Mouse (Mus musculus): ENCODE data around the gene Mmab. TPM values are rescaled to one million over a fixed set of nuclear protein-coding genes. Genes with fewer than 3 reads are reported as not detected.

Gene Mmab
- polyA plus RNA-seq, 1 experiment from 2014 or later, result 18.9 TPM

- Histone ChIP-seq H3K27me3 (ENCODE audit: insufficient read depth, low read length) (no peaks in the 10 kb centered on the region), H3K4me3 (replicated peaks; ENCODE audit: low read depth, low read length) (no peak overlapping the region), H3K36me3 (ENCODE audit: insufficient read depth, low read length) (no peaks in the 10 kb centered on the region), H3K4me1 (replicated peaks; ENCODE audit: insufficient read depth, low read length) (peaks cover 9% of the 10 kb centered on the region; the same call in 1 of the 2 replicates), H3K4me2 (ENCODE audit: low read length) (no peak overlapping the region), H3K27ac (no peak overlapping the region), H3K9ac (ENCODE audit: low read depth, low read length) (no peak overlapping the region), H3K9me3 (replicated peaks; ENCODE audit: low read length) (no peaks in the 10 kb centered on the region)
- DNase-seq (ENCODE audit: low spot score) (no peak), ATAC-seq (replicated peaks; ENCODE audit: low FRiP score, low read depth) (no peak)
- no peak for TF ChIP-seq CTCF (IDR thresholded peaks at IDR 0.05; ENCODE audit: low read depth)
- WGBS, result 86% methylated on average over 2 of the region's 2 CpGs
Observed at GRCm38 (mm10) chr5:114464561-114464960, 20.7 kb upstream of the Mmab start.

GRCm38 (mm10) chr5:114462067-114463040 is 18.5 kb upstream of the Mmab start:
- Histone ChIP-seq H3K4me1 (replicated peaks; ENCODE audit: insufficient read depth, low read length) (peaks cover 9% of the 10 kb centered on the region; the same call in 1 of the 2 replicates), H3K36me3 (ENCODE audit: insufficient read depth, low read length) (no peaks in the 10 kb centered on the region), H3K9ac (ENCODE audit: low read depth, low read length) (no peak overlapping the region), H3K4me2 (ENCODE audit: low read length) (no peak overlapping the region), H3K4me3 (replicated peaks; ENCODE audit: low read depth, low read length) (no peak overlapping the region), H3K9me3 (replicated peaks; ENCODE audit: low read length) (no peaks in the 10 kb centered on the region), H3K27me3 (ENCODE audit: insufficient read depth, low read length) (no peaks in the 10 kb centered on the region), H3K27ac (no peak overlapping the region)
- no peak for DNase-seq (ENCODE audit: low spot score)
- TF ChIP-seq CTCF (IDR thresholded peaks at IDR 0.05; ENCODE audit: low read depth), result no peak
- 84% methylated on average over 24 of the region's 24 CpGs for WGBS
- no peak for ATAC-seq (replicated peaks; ENCODE audit: low FRiP score, low read depth)

- H3K4me2 ChIP-seq (ENCODE audit: low read length), result no peak overlapping the region
- 8% methylated on average over 7 of the region's 7 CpGs for WGBS
- DNase-seq (ENCODE audit: low spot score), result peak; percentile 79
- TF ChIP-seq CTCF (IDR thresholded peaks at IDR 0.05; ENCODE audit: low read depth), result peak; percentile 96
- H3K9ac ChIP-seq (ENCODE audit: low read depth, low read length), result no peak overlapping the region
- H3K4me3 ChIP-seq (replicated peaks; ENCODE audit: low read depth, low read length), result no peak overlapping the region
- no peaks in the 10 kb centered on the region for H3K27me3 ChIP-seq (ENCODE audit: insufficient read depth, low read length)
- H3K36me3 ChIP-seq (ENCODE audit: insufficient read depth, low read length), result no peaks in the 10 kb centered on the region
- no peak overlapping the region for H3K27ac ChIP-seq
- H3K4me1 ChIP-seq (replicated peaks; ENCODE audit: insufficient read depth, low read length), result peaks cover 6% of the 10 kb centered on the region; the same call in 1 of the 2 replicates
- ATAC-seq (replicated peaks; ENCODE audit: low FRiP score, low read depth), result peak; percentile 70
- no peaks in the 10 kb centered on the region for H3K9me3 ChIP-seq (replicated peaks; ENCODE audit: low read length)
Observed at GRCm38 (mm10) chr5:114461238-114461637, 17.4 kb upstream of the Mmab start.

- H3K27ac ChIP-seq, result no peak overlapping the region
- H3K4me2 ChIP-seq (ENCODE audit: low read length), result no peak overlapping the region
- 53% methylated on average over 16 of the region's 16 CpGs for whole genome bisulfite sequencing
- no peak for ATAC-seq (replicated peaks; ENCODE audit: low FRiP score, low read depth)
- no peak overlapping the region for H3K4me3 ChIP-seq (replicated peaks; ENCODE audit: low read depth, low read length)
- no peaks in the 10 kb centered on the region for H3K27me3 ChIP-seq (ENCODE audit: insufficient read depth, low read length)
- H3K9me3 ChIP-seq (replicated peaks; ENCODE audit: low read length), result no peaks in the 10 kb centered on the region
- 0 out of 2 replicates have a peak, but pooled peaks cover 6% of the 10 kb centered on the region for H3K36me3 ChIP-seq (ENCODE audit: insufficient read depth, low read length)
- no peak for TF ChIP-seq CTCF (IDR thresholded peaks at IDR 0.05; ENCODE audit: low read depth)
- DNase-seq (ENCODE audit: low spot score), result no peak
- H3K9ac ChIP-seq (ENCODE audit: low read depth, low read length), result no peak overlapping the region
- peaks cover 4% of the 10 kb centered on the region; the same call in 1 of the 2 replicates for H3K4me1 ChIP-seq (replicated peaks; ENCODE audit: insufficient read depth, low read length)
Observed at GRCm38 (mm10) chr5:114456995-114457605, 13.2 kb upstream of the Mmab start.

GRCm38 (mm10) chr5:114456287-114456686 is 12.4 kb upstream of the Mmab start:
- H3K9me3 ChIP-seq (replicated peaks; ENCODE audit: low read length), result no peaks in the 10 kb centered on the region
- H3K27me3 ChIP-seq (ENCODE audit: insufficient read depth, low read length), result no peaks in the 10 kb centered on the region
- DNase-seq (ENCODE audit: low spot score), result peak; percentile 79
- ATAC-seq (replicated peaks; ENCODE audit: low FRiP score, low read depth), result peak; percentile 35; the same call in 1 of the 2 replicates
- H3K4me3 ChIP-seq (replicated peaks; ENCODE audit: low read depth, low read length), result no peak overlapping the region
- 0 out of 2 replicates have a peak, but pooled peaks cover 6% of the 10 kb centered on the region for H3K36me3 ChIP-seq (ENCODE audit: insufficient read depth, low read length)
- no peak overlapping the region for H3K27ac ChIP-seq
- peaks cover 4% of the 10 kb centered on the region; the same call in 1 of the 2 replicates for H3K4me1 ChIP-seq (replicated peaks; ENCODE audit: insufficient read depth, low read length)
- no peak overlapping the region for H3K9ac ChIP-seq (ENCODE audit: low read depth, low read length)
- peak; percentile 37; the same call in 1 of the 2 replicates for TF ChIP-seq CTCF (IDR thresholded peaks at IDR 0.05; ENCODE audit: low read depth)
- WGBS, result 48% methylated on average over 9 of the region's 9 CpGs
- no peak overlapping the region for H3K4me2 ChIP-seq (ENCODE audit: low read length)

- H3K9me3 ChIP-seq (replicated peaks; ENCODE audit: low read length), result no peaks in the 10 kb centered on the region
- H3K4me2 ChIP-seq (ENCODE audit: low read length), result no peak overlapping the region
- no peak overlapping the region for H3K9ac ChIP-seq (ENCODE audit: low read depth, low read length)
- no peak for DNase-seq (ENCODE audit: low spot score)
- 85% methylated on average over 4 of the region's 4 CpGs for WGBS
- no peak for TF ChIP-seq CTCF (IDR thresholded peaks at IDR 0.05; ENCODE audit: low read depth)
- H3K4me3 ChIP-seq (replicated peaks; ENCODE audit: low read depth, low read length), result no peak overlapping the region
- 0 out of 2 replicates have a peak, but pooled peaks cover 10% of the 10 kb centered on the region for H3K36me3 ChIP-seq (ENCODE audit: insufficient read depth, low read length)
- no peak for ATAC-seq (replicated peaks; ENCODE audit: low FRiP score, low read depth)
- no peak overlapping the region for H3K27ac ChIP-seq
- H3K27me3 ChIP-seq (ENCODE audit: insufficient read depth, low read length), result no peaks in the 10 kb centered on the region
- peaks cover 8% of the 10 kb centered on the region for H3K4me1 ChIP-seq (replicated peaks; ENCODE audit: insufficient read depth, low read length)
Observed at GRCm38 (mm10) chr5:114449011-114449410, 5.2 kb upstream of the Mmab start.
